15 mouse cellular contexts compared by ENCODE assay signal in the genomic region with DNA sequence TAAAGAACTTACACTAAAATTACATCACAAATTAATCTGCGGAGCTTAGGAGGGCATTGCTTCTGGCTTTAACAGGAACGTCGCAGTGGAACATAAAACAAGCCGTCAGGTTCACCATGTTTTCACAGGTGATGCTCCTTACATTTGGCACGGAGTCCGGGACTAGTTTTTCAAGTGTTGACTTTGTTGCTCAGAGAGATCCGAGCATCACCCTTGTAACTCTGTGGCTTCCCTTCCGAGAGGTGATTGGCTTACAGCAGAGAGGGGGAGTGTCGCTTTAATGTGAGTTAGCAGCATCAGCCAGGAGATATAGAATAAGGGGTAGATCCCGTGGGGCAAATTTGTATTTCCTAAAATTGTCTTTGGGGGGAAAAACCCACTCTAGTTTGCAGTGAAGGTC.
"Had no signal": no experiment of that assay in that cellular context is flagged by ENCODE, and none has a peak within 500 bp of the region (broad histone marks: within the 10 kb centered on the region; RNA-seq: fewer than 3 reads in every experiment).

No protein-coding gene starts in this region.

- ATAC-seq: intestine, embryonic 15.5 days; liver, embryonic 12.5 days; midbrain, embryonic 15.5 days had no signal

- H3K4me2 ChIP-seq: intestine, embryonic 15.5 days; kidney, embryonic 15.5 days; limb, embryonic 13.5 days; liver, embryonic 12.5 days; midbrain, embryonic 15.5 days; neural tube, embryonic 12.5 days had no signal

- H3K9ac ChIP-seq: intestine, embryonic 15.5 days; kidney, embryonic 15.5 days; limb, embryonic 13.5 days; liver, embryonic 12.5 days; midbrain, embryonic 15.5 days; neural tube, embryonic 12.5 days had no signal

- H3K36me3 ChIP-seq: intestine, embryonic 15.5 days; liver, embryonic 12.5 days; midbrain, embryonic 15.5 days had no signal

- H3K4me1 ChIP-seq: intestine, embryonic 15.5 days; liver, embryonic 12.5 days; midbrain, embryonic 10.5 days; midbrain, embryonic 15.5 days had no signal

- H3K27ac ChIP-seq: intestine, embryonic 15.5 days; kidney, embryonic 15.5 days; liver, embryonic 12.5 days; midbrain, embryonic 10.5 days; midbrain, embryonic 15.5 days; neural tube, embryonic 12.5 days had no signal

- H3K9me3 ChIP-seq: intestine, embryonic 15.5 days; limb, embryonic 13.5 days; liver, embryonic 12.5 days; midbrain, embryonic 15.5 days had no signal

- H3K27me3 ChIP-seq: intestine, embryonic 15.5 days; kidney, embryonic 15.5 days; limb, embryonic 13.5 days; liver, embryonic 12.5 days; midbrain, embryonic 15.5 days; neural tube, embryonic 12.5 days had no signal

- H3K4me3 ChIP-seq: intestine, embryonic 15.5 days; kidney, embryonic 15.5 days; limb, embryonic 13.5 days; liver, embryonic 12.5 days; midbrain, embryonic 10.5 days; midbrain, embryonic 15.5 days; neural tube, embryonic 12.5 days had no signal

- DNase-seq: kidney, adult 2 months; kidney, postnatal 14 days; layer of hippocampus, adult 9-11 months; layer of hippocampus, postnatal 36 days; right cerebral cortex, postnatal 4 days; spleen, adult 18-20 months; thymus, adult 2 months; thymus, postnatal 25 days had no signal
